Mouse (Mus musculus): ENCODE results near the gene Cyb5r3.

Gene Cyb5r3

DNA sequence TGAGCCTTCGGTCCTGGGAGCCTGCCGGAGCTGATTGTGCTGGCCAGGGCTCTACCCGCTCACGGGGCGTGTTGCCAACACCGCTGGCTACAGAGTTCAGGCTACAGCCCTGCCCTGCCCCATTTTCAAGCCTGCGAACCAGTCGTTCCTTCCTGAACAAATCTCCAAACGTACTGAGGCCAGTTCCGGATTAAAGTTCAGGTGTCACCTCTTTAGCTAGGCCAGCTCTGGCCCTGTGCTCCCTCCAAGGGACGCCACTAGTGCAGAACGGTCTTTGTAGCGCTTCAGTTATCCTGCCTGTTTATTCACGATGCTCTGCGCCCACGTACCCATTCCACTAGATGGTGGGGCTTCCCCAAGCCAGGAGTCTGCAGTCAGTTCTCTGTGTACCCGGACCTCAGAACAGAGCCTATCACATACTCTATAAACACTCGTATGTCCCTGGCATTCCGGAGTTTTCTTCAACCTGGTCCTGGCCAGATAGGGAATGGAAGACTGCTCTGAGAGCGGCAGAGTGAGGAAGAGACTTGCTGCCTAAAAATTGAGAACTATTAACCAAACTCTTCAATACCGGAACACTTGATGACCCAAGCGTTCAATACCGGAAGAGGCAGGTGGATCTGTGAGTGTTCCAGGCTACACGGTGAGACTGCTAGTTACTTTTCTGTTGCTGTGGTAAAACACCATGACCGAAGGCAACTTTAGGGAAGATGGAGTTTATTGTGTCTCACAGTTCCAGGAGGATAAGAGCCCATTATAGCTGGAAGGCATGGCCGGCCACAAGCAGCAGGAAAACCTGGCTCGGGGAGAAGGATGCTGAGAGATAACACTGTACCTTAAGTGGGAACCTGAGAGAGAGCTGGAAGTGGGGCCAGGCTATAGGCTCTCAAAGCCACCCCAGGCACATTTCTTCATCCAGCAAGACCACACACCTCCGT, at the start of gene Cyb5r3:
Gene Cyb5r3, minus strand, starts transcription at position 101 of the 938 bp plus-strand sequence.
- in situ Hi-C loops (cut with MboI, MseI): no loop called here

DNA sequence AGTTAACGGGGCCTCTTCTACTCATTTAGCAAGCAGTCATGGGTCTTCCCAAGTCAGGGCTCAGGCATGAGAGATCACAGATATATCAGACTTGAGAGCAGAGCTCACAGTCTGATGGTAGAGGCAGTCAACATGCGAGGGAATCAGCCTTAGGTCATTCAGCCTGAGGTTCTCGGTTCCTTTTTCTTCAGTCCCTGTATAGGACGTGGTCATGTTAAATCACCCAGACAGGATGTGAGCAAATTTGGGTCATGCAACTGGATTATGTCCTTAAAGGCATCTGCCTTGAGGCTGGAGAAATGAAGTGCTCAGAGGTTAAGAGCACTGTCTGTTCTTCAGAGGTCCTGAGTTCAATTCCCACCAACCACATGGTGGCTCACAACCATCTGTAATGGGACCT, 49.3 kb upstream of the Cyb5r3 start:
- in situ Hi-C loops (cut with MboI, MseI): loop anchor here (10.0 kb wide), 1 partner anchor 1273 kb away; no protein-coding TSS in a partner anchor

DNA sequence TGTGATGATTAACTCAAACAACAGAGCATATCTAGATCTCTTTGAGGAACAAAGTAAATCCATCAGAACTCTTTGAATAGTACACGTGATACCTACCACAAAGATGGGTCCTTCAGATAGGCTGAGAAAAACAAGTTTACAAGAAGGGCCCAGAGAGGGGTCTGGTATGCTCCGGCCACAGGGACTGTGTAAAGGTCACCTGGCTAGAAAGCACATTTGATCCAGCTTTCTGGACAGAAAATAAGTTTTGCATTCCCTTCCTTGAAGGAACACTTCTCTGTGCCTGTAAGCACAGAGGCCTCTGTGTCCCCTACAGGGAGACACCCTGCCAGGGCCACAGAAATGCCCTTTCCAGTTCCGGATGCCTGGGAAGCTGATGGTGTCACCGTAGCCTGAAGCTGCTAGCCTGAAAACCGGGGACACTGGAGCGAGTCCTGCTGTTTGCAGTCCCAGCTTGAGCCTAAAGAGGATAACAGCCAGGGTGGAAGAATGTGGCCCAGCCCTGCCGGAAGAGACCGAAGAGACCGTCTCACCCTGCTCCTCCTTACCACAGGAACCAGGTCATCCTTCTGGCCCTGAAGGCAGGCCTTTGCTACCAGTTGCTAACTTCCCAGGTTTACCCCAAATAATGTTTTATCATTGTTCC, 48.1 kb upstream of the Cyb5r3 start:
- in situ Hi-C loops (cut with MboI, MseI): loop anchor here (10.0 kb wide), 1 partner anchor 1274 kb away; no protein-coding TSS in a partner anchor

DNA sequence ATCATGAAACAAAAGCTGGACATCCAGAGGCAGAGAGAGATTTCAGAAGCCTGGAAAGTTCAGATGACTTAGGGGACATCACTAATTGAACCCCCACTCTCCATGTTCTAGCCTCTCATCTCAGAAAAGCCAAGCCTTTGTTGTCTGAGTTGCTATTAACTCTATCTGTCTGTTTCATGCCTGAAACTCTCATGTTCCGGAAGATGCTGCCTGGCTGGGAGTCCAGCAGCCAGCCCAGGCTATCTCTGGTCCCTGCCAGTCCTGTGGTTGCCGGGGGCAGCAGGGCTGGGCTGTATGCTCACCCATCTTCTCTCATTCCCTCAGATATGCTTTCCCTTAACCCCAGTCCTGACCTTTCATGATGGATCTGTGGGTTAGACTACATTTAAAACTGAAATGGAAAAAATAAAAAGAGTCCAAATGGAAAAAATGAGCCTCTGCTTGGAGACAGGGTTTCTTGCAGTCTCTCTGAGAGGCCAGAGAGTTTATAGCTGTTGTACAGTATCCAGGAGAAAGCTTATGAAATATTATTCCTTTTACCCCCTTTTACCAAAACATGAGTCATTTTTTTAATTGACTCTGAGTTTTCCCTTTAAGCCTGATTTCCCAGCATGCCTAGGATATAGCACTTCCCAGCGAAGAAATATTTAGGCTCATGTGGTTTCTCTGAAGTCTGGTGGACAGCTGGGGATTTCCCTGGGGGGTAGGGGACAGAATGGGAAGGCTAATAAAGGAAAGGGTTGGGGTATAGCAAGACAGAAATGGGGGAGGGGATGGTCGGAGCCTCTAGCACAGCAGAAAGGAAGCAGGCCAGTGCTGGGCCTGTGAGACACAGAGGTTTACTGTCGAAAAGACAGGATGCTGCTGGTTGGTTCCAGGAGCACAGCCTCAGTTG, 43.2 kb upstream of the Cyb5r3 start:
- in situ Hi-C loops (cut with MboI, MseI): no loop called here

DNA sequence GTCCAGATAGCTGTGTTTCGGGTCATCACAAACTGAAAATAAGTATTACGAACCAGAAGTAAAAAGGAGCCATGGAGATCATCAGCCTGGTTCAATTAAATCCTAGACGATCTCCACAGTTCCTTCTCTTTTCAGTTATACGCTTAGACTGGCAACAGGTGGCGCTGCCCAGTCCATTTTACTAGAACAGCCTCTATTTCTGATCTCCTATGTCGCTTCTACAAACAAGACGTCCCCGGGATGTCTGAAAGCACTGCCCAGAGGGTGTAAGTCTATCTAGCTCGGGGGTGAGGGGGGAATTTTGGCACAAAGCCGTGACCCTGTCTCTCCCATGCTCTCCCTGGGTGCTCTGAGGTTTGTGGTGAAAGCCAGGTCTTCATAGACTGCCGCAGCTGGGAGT, 37.8 kb upstream of the Cyb5r3 start:
- in situ Hi-C loops (cut with MboI, MseI): no loop called here

DNA sequence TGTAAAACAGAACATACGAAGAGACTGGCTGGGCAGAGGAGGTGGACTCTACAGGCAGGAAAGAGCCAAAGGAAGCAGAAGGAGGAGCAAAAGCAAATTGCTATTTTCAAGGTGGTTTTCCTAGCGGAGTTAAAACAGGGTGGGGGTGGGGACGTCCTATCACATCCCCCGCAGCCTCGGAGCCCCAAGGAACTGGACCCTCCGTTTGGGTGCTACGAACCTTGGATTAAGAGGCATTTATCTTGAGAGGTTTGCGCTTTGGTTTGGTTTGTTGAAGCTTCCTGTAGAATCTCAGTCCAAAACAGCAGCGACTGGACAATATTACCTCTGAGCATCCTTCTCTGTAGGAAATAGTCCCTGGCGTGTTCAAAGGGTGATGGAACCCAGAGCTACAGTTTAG, 37.3 kb upstream of the Cyb5r3 start:
- in situ Hi-C loops (cut with MboI, MseI): no loop called here

DNA sequence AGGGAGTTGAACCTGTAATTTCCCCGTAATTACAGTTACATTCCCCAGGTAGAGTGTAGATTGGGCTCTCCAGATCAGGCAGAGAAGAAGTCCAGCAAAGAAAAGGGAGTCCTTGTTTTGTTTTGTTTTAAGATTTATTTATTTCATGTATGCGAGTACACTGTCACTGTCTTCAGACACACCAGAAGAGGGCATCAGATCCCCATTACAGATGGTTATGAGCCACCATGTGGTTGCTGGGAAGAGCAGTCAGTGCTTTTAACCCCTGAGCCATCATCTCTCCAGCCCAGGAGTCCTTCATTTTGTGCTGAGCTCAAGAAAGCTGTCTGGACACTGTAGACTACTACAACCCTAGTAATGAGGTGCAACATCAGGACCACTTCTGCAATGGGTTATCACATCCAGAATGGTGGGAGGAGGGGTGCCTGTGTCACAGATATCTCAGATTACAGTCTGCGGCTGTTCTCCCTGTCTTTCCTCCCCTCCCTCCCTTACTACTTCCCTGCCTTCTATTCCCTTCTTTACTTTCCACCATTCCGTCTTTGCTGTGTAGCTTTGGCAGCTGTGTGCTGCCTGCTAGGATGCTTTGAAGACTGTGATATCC, 36.8 kb upstream of the Cyb5r3 start:
- in situ Hi-C loops (cut with MboI, MseI): no loop called here

DNA sequence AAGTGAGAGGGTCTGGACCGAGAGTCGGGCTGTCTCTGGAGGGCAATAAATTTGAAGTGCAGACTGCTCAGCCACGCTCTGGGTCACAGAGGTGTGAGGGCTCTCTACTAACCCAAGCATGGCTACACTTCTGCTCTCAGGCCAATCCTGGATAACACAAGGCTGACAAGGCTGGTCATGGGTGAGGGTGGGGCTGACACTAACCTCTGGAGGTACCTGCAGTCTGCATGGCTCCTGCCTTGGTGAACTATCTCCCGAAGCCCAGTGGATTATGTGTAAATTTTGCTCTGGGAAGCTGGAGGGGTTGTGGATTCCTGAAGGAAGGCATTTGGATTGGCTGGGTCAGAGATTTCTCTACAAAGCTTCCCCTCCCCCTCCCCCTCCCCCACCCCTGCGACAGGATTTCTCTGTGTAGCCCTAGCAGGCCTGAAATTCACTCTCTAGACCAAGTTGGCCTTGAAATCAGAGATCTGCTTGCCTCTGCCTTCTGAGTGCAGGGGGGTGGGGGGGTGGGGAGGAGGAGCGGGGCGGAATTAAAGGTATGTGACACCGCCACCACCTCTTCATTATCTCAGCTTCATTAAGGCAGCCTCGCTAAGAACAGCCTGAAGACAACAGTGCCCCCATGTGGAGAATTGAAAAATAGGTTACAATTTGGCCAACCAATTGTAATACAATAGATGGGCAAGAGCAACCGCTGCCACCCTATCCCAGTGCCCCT, 32.5 kb upstream of the Cyb5r3 start:
- in situ Hi-C loops (cut with MboI, MseI): no loop called here

DNA sequence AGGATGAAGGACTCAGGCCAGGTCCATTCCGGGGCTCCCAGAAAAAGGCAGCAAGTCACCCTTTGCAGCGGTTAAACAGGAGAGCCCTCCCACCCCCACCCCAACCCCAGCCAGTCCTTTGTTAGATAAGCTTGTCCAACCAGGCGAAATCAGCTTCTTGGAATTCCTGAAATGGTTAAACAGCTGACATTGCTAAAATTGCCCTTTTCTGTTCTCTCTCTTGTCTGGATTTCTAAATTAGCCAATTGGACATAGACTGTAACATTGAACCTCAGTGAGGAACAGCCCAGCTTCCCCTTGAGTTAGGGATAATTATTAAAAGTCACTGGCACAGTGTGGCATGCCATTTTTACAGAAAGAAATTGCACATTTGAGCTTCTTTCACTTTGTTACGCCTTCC, 30.0 kb upstream of the Cyb5r3 start:
- in situ Hi-C loops (cut with MboI, MseI): no loop called here

DNA sequence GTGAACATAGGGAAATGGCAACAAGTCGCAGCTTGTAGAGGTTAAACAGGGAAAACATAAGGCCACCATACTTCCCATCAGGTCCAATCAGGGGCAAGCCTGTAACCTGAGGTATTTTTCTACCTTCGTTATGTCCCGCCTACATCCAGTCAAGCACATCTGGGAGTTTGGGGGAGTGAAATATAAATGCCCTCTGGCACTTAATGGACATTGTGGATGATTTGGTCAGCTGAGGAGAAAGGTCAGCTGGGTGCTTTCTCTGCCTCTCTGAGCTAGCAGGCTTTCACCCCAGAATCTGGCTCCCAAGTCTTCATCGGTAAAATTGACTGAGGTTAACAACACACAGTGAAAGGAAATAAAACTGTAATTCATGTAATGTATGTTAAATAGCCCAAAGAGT, 21.0 kb upstream of the Cyb5r3 start:
- in situ Hi-C loops (cut with MboI, MseI): no loop called here

DNA sequence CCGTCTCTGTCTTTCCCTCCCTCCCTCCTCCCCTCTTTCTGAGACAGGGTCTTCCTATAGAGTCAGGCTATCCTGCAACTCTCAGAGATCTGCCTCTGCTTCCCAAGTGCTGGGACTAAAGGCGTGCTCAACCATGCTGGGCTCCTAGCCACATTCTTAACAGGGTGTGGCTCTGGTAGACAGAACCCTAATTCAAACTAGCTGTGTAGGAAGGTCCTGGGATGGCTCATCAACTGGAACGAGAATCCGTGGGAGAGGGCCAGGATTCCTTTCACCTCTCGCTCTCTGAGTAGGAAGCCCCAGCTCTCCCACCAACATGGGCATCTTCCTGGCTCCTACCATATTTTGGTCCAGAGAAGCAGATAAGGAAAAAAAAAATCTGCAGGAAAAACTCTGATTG, 10.0 kb upstream of the Cyb5r3 start:
- in situ Hi-C loops (cut with MboI, MseI): loop anchor here (10.0 kb wide), 1 partner anchor 508 kb away; no protein-coding TSS in a partner anchor

DNA sequence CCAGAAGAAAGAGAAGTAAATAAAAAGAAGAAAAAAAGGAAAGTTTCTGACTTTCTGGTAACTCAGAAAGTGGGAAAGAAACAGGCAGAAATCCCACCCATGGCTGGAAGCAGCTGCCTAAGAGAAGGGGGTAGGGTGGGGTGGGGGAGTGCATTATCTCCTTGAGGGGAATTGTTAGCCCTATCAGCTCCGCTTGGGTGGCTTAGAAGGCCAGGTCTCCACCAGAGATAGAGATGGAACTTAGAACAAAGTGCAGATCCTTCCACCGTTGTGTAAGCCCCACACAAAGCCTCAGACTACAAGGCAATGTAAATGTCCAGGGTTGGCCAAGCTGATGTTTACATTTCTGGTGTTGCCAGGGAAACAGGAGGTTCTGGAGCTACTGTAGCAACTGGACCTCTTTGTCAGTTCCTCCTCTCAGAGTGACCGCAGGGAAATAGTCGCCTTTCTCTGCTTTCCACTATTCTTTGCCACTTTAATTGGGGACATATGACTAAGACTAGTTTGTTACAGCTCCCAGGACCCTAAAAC, 9.5 kb upstream of the Cyb5r3 start:
- in situ Hi-C loops (cut with MboI, MseI): loop anchor here (10.0 kb wide), 1 partner anchor 507 kb away; no protein-coding TSS in a partner anchor

DNA sequence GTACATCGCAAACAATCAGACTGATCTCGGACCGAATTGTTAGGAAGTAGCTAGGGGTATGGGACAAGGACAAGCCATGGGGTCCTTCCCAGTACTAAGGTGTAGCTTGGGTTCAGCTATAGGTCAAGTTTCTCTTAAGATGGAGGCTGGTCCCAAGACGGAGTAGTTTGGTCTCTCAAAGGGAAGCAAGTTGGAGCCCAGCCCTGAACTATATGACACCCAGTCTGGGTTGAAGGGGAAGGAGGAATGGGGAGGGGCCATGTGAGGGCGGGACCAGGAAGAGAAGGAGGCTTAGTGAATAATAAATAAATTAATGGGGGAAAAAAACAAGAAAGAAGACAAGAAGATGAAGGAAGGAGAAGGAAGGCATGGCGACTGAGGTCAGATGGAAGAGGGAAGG, 7.6 kb upstream of the Cyb5r3 start:
- in situ Hi-C loops (cut with MboI, MseI): loop anchor here (10.0 kb wide), 1 partner anchor 505 kb away; no protein-coding TSS in a partner anchor

DNA sequence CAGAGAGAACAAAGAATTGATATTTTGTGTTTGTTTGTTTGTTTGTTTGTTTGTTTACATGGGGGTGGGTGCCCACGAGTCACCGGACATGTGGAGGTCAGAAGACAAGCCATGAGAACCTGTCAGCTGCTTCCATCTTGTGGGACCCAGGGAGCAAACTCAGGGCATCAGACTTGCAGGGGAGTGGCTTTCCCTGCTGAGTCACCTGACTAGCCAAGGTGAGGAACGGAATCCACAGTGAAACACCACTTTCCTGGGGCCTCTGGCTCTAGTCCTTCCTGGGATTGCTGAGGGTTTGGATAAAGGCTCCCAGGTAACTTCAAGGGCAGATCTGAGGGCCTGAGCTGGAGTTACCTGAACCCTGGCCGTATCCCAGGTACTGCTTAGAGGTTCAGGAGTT, 4.3 kb upstream of the Cyb5r3 start:
- in situ Hi-C loops (cut with MboI, MseI): no loop called here

DNA sequence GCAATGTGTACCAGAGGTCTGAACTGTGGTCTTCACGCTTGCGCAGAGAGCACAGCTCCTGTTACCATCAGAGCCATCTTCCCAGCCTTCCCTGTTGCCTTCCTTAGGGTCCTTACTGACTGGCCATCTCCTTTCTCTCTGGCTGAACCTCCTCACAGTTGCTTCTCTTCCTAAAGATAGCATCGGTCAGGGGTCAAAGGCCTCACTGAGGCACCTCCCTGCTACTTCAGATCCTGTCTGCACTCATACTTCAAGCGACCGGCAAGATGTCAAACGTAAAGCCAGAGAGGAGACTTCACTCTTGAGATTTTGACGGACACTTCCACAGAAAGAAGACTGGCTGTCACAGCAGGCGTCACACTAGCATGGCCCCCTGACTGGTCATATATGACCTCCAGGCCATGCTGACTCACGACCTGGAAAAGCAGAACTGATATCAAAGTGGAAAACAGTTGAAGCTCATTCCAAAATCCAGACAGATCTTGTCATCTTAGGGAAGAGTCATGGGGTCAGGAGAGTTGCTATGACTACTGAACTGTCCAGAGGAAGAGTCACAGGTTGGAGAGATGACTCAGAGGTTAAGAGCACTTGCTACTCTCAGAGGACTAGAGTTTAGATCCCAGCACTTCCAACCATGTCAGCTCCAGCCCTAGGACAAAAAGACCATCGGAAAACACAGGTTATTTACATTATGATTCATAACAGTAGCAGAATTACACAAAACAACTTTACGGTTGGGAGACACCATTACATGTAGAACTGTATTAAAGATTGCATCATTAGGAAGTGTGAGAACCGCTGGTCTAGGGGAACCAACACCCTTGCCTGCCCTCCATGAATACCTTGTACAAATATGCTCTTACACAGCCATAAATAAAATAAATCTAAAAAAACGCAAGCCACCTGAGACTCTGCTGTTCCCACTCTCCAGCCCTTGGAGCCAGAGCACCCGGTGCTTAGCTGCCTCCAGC, 1.8 kb upstream of the Cyb5r3 start:
- in situ Hi-C loops (cut with MboI, MseI): no loop called here

DNA sequence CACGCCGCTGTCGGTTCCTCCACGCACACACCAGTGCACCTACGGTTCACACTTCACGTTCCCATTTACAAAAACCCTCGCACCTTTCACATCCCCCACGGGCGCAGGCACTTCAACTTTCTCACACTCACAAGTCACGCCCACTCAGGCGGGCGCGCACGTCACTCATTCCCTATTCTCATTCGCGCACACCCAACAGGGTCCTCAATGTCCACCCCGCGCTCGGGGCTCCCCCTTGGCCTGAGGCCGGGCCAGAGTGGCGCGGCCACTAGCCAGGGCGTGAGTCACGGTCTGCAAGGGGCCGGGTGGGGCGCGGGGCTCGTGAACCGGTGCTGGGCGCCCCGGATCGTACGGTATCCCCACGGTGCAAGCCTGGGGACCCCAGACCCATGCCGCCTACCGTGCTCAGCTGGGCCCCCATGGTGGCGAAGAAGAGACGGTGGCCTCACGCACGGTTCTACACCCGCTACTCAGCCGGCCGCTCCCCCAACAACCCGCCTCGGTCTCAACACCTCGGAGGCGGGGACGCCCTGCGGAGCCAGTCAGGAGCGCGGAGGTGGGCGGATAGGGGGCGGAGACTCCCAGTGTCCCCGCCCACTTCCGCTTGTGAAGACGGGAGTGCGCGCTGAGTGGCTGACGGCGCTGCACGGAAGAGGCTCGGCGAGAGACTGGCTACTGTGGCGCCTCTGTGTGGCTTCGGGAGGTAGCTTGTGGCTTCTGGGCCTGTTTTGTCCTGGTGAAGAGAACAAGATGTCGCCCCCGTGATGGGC, 495 bp downstream of the Cyb5r3 start:
- in situ Hi-C loops (cut with MboI, MseI): no loop called here

DNA sequence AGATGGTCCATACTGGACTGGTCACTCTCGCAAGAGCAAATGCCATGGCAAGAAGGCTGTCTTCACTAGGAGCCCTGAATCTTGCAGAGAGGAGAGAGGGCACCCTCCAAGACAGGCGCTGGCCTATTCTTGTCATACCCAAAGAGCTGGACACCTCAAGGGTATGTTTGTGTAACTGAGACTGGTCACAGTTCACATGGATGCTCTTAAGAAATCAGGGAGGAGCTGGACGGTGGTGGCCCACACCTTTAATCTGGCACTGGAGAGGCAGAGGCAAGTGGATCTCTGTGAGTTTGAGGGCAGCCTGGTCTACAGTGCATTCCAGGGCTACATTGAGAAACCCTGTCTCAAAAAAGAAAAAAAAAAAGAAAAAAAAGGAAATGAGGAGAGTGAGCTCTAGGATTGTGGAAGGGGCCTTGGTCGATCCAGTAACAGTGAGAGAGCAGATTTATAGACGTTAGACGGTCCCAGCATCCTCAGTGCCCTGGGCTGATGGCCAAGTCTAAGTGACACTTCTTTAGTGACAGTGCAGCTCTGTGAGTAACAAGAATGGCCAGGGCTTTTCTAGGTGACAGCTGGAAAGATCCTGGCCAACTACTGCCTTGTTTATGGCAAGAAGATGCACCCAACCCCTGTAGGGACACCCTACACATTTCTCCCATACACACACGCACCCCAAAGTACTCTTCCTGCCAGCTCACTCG, 1.3 kb downstream of the Cyb5r3 start:
- in situ Hi-C loops (cut with MboI, MseI): no loop called here

Data from regulatory T cell (primary cell).